Comparison of ENCODE assay signal across 35 mouse cellular contexts in the genomic region with DNA sequence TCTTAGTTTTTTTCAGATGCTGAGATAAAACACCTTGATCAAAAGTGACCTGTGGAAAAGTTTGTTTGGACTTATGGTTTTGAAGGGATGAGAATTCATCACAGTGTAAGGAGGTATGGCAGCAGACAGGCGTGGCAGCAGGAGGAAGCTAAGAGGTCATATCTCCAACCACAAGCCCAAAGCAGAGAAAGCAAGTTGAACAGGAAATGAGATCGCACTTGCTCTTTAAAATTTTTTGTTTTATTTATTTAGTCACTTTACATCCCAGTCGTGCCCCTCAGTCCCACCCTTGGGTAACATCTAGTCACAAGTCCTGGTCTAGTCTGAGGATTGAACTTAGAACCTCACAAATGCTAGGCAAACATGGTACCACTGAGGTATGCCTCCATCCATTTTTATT. TPM values are rescaled to one million over a fixed set of nuclear protein-coding genes. Genes with fewer than 3 reads are reported as not detected.
DNase-seq lines count a peak whose midpoint lies in the region; ATAC-seq and TF ChIP-seq lines count a peak whose summit lies in the region.
"Had no signal": no experiment of that assay in that cellular context is flagged by ENCODE, and none has a peak within 500 bp of the region (broad histone marks: within the 10 kb centered on the region; RNA-seq: fewer than 3 reads in every experiment).

No protein-coding gene starts in this region.

- H3K9ac ChIP-seq in midbrain, postnatal 0 days (replicated peaks; ENCODE audit: low read length, poor library complexity, severe bottlenecking), result no peak overlapping the region
- H3K9ac ChIP-seq: forebrain, embryonic 13.5 days; heart, embryonic 12.5 days; hindbrain, embryonic 15.5 days; limb, embryonic 12.5 days; liver, embryonic 15.5 days; lung, embryonic 14.5 days; midbrain, embryonic 15.5 days; neural tube, embryonic 13.5 days had no signal

- H3K4me3 ChIP-seq in midbrain, postnatal 0 days (ENCODE audit: low read depth, low read length), result no peak overlapping the region
- no peak overlapping the region for H3K4me3 ChIP-seq in midbrain, embryonic 10.5 days
- H3K4me3 ChIP-seq: forebrain, embryonic 13.5 days; heart, embryonic 12.5 days; hindbrain, embryonic 15.5 days; left cerebral cortex, adult 2 months; limb, embryonic 12.5 days; liver, embryonic 15.5 days; midbrain, embryonic 15.5 days; neural tube, embryonic 13.5 days had no signal

- H3K36me3 ChIP-seq in midbrain, postnatal 0 days (ENCODE audit: insufficient read depth, low read length), result no peaks in the 10 kb centered on the region
- H3K36me3 ChIP-seq in midbrain, embryonic 10.5 days, result no peaks in the 10 kb centered on the region
- H3K36me3 ChIP-seq: G1E; heart, embryonic 12.5 days; hindbrain, embryonic 15.5 days; limb, embryonic 12.5 days; liver, embryonic 15.5 days; midbrain, embryonic 15.5 days; neural tube, embryonic 13.5 days had no signal

- no peaks in the 10 kb centered on the region for H3K9me3 ChIP-seq in midbrain, postnatal 0 days (ENCODE audit: low read length)
- H3K9me3 ChIP-seq in midbrain, embryonic 10.5 days (replicated peaks), result no peaks in the 10 kb centered on the region
- H3K9me3 ChIP-seq: forebrain, embryonic 13.5 days; G1E; heart, embryonic 12.5 days; hindbrain, embryonic 15.5 days; limb, embryonic 12.5 days; liver, embryonic 15.5 days; midbrain, embryonic 15.5 days; neural tube, embryonic 13.5 days had no signal

- no peak overlapping the region for H3K4me2 ChIP-seq in midbrain, postnatal 0 days (ENCODE audit: low read depth, low read length, poor library complexity, severe bottlenecking)
- H3K4me2 ChIP-seq: forebrain, embryonic 13.5 days; heart, embryonic 12.5 days; hindbrain, embryonic 15.5 days; limb, embryonic 12.5 days; liver, embryonic 15.5 days; lung, embryonic 14.5 days; midbrain, embryonic 15.5 days; neural tube, embryonic 13.5 days had no signal

- H3K27ac ChIP-seq in midbrain, postnatal 0 days (ENCODE audit: low read depth, low read length), result no peak overlapping the region
- H3K27ac ChIP-seq in midbrain, embryonic 10.5 days (replicated peaks), result no peak overlapping the region
- H3K27ac ChIP-seq: forebrain, embryonic 13.5 days; hindbrain, embryonic 15.5 days; left cerebral cortex, adult 2 months; limb, embryonic 12.5 days; liver, embryonic 15.5 days; midbrain, embryonic 15.5 days; neural tube, embryonic 13.5 days had no signal

- ATAC-seq in midbrain, postnatal 0 days (ENCODE audit: low FRiP score), result no peak
- ATAC-seq: forebrain, embryonic 13.5 days; intestine, embryonic 16.5 days; midbrain, embryonic 15.5 days; Patski had no signal

- H3K27me3 ChIP-seq in midbrain, postnatal 0 days (ENCODE audit: insufficient read depth, low read length), result no peaks in the 10 kb centered on the region
- no peaks in the 10 kb centered on the region for H3K27me3 ChIP-seq in midbrain, embryonic 10.5 days (ENCODE audit: low read depth, poor library complexity, severe bottlenecking)
- H3K27me3 ChIP-seq: forebrain, embryonic 13.5 days; heart, embryonic 12.5 days; hindbrain, embryonic 15.5 days; limb, embryonic 12.5 days; liver, embryonic 15.5 days; midbrain, embryonic 15.5 days; neural tube, embryonic 13.5 days had no signal

- peak; percentile 29 for DNase-seq in CD4-positive helper T cell, adult 2 months (ENCODE audit: low read depth, low spot score)
- DNase-seq in T-cell, adult 2 months (ENCODE audit: low spot score), result peak; percentile 3
- peak; percentile 40 for DNase-seq in induced T-regulatory cell, adult 2 months (ENCODE audit: low read depth)
- DNase-seq in naive thymus-derived CD4-positive, alpha-beta T cell, adult 2 months (ENCODE audit: low read depth), result peak; percentile 22
- no peak for DNase-seq in midbrain, postnatal 0 days (ENCODE audit: low spot score)
- DNase-seq in adipocyte (ENCODE audit: low spot score), result no peak
- no peak for DNase-seq in ovary, postnatal 10 days (ENCODE audit: low spot score)
- no peak for DNase-seq in midbrain, embryonic 10.5 days (ENCODE audit: low spot score)
- DNase-seq: adrenal gland, adult 2 months; adrenal gland, postnatal 36 days; cerebellum, adult 8-10 months; cerebellum, postnatal 25 days; gastrocnemius, postnatal 25 days; heart, adult 18-20 months; heart, postnatal 4 days; kidney, adult 8-10 months; kidney, postnatal 14 days; lung, embryonic 14.5 days; lung, postnatal 14 days; right cerebral cortex, postnatal 25 days; spleen, adult 18-20 months; thymus, adult 2 months; thymus, postnatal 36 days had no signal

- no peak for TF ChIP-seq CTCF in midbrain, postnatal 0 days (IDR thresholded peaks at IDR 0.05)

- no peaks in the 10 kb centered on the region for H3K4me1 ChIP-seq in midbrain, postnatal 0 days (ENCODE audit: insufficient read depth, low read length)
- no peaks in the 10 kb centered on the region for H3K4me1 ChIP-seq in midbrain, embryonic 10.5 days
- H3K4me1 ChIP-seq: forebrain, embryonic 13.5 days; heart, embryonic 12.5 days; hindbrain, embryonic 15.5 days; limb, embryonic 12.5 days; liver, embryonic 15.5 days; midbrain, embryonic 15.5 days; neural tube, embryonic 13.5 days had no signal

- WGBS in midbrain, postnatal 0 days, result 80% methylated on average over 3 of the region's 3 CpGs
- WGBS in midbrain, embryonic 10.5 days, result 76% methylated on average over 3 of the region's 3 CpGs

RNA-seq across cellular contexts. Expression of a gene that starts 2.1 kb away (rescaled TPM):
- 0.28 TPM in 1 of 2 replicates, not detected in the other for total RNA-seq in midbrain, postnatal 0 days (2014; rRNA removed)
- polyA plus RNA-seq in midbrain, postnatal 0 days (2015; fragmentation: Nextera tagmentation; extraction: Ambion mirVana), result 0.04 TPM in 1 of 2 replicates, not detected in the other
- 0.04 and 0.07 TPM in 2 replicates for polyA plus RNA-seq in midbrain, embryonic 10.5 days (2016; fragmentation: Nextera tagmentation; extraction: Ambion mirVana)
- polyA plus RNA-seq: adrenal gland, adult 2 months; hindbrain, embryonic 15.5 days; liver, adult 2 months; midbrain, embryonic 15.5 days; Patski had no signal

Comparison
In these comparisons a context has a peak if more than half of its experiments do, and no peak if none do; other contexts are left out.
1. DNase-seq: peak in CD4-positive helper T cell, adult 2 months (single experiment), T-cell, adult 2 months (single experiment), induced T-regulatory cell, adult 2 months (single experiment) and naive thymus-derived CD4-positive, alpha-beta T cell, adult 2 months (single experiment); none in midbrain, postnatal 0 days (single experiment), adipocyte (single experiment), ovary, postnatal 10 days (single experiment) and midbrain, embryonic 10.5 days (single experiment).